ENCODE assay signal across 12 mouse cellular contexts in the genomic region with DNA sequence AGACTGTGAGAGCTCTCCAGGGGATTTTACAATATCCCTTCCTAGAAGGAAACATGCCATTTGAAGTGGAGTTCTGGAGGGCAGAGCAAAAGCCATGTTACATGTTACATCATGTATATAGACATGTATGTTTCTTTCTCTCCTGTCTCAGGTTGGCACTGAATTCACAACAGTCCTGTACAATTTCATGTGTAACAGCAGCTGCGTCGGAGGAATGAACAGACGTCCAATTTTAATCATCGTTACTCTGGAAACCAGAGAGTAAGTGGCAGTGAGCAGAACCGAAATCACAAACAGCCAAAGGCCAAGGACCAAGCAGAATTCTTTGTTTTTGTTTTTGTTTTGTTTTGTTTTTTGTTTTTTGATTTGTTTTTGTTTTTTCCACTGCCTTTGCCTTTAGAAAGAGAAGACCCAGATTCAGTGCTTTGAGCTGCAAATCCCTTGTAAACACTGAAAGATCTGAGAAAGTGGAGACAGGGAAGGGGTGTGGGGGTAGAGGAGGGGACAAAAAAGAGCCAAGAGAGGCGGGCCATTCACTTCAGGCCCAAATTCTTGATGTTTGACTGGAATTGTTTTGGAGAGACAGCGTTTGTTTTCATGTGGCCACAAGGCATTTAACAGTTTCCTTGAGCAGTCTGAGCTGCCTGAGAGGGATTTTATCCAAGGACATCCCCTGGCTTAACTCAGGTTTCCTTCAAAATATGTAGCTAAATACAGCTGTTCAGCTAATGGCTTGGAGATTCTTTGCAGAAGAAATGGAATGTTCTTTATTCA.
DNase-seq lines count a peak whose midpoint lies in the region; ATAC-seq and TF ChIP-seq lines count a peak whose summit lies in the region.
"Had no signal": no experiment of that assay in that cellular context is flagged by ENCODE, and none has a peak within 500 bp of the region (broad histone marks: within the 10 kb centered on the region; RNA-seq: fewer than 3 reads in every experiment).

No protein-coding gene starts in this region.

- H3K27ac ChIP-seq in forebrain, embryonic 16.5 days (ENCODE audit: low read length), result no peak overlapping the region
- H3K27ac ChIP-seq in forebrain, embryonic 15.5 days (replicated peaks), result no peak overlapping the region
- H3K27ac ChIP-seq in layer of hippocampus, adult 2 months, result peak overlapping the region; percentile 83
- H3K27ac ChIP-seq in embryonic facial prominence, embryonic 12.5 days, result no peak overlapping the region
- H3K27ac ChIP-seq in lung, postnatal 0 days (ENCODE audit: low read length), result no peak overlapping the region
- H3K27ac ChIP-seq: hindbrain, embryonic 10.5 days; liver, embryonic 15.5 days had no signal

- H3K9ac ChIP-seq in forebrain, embryonic 16.5 days (replicated peaks; ENCODE audit: low read depth, low read length), result no peak overlapping the region
- H3K9ac ChIP-seq in forebrain, embryonic 15.5 days (replicated peaks), result no peak overlapping the region
- no peak overlapping the region for H3K9ac ChIP-seq in embryonic facial prominence, embryonic 12.5 days
- H3K9ac ChIP-seq in lung, postnatal 0 days (replicated peaks; ENCODE audit: low read depth), result no peak overlapping the region
- H3K9ac ChIP-seq: liver, embryonic 15.5 days had no signal

- no peak overlapping the region for H3K4me3 ChIP-seq in forebrain, embryonic 16.5 days (replicated peaks; ENCODE audit: low read length)
- H3K4me3 ChIP-seq in forebrain, embryonic 15.5 days, result no peak overlapping the region
- no peak overlapping the region for H3K4me3 ChIP-seq in layer of hippocampus, adult 2 months
- no peak overlapping the region for H3K4me3 ChIP-seq in embryonic facial prominence, embryonic 12.5 days
- no peak overlapping the region for H3K4me3 ChIP-seq in lung, postnatal 0 days (ENCODE audit: low read depth, low read length)
- H3K4me3 ChIP-seq: hindbrain, embryonic 10.5 days; liver, embryonic 15.5 days had no signal

- no peak overlapping the region for H3K4me2 ChIP-seq in forebrain, embryonic 16.5 days (ENCODE audit: low read length)
- H3K4me2 ChIP-seq in forebrain, embryonic 15.5 days (replicated peaks), result no peak overlapping the region
- H3K4me2 ChIP-seq in embryonic facial prominence, embryonic 12.5 days (replicated peaks), result no peak overlapping the region
- H3K4me2 ChIP-seq in lung, postnatal 0 days (replicated peaks; ENCODE audit: low read depth, low read length), result no peak overlapping the region
- H3K4me2 ChIP-seq: liver, embryonic 15.5 days had no signal

- no peak for TF ChIP-seq EP300 in lung, postnatal 0 days (IDR thresholded peaks at IDR 0.05)

- peak; percentile 38; the same call in 1 of the 2 replicates for ATAC-seq in forebrain, embryonic 16.5 days
- ATAC-seq in forebrain, embryonic 15.5 days (replicated peaks), result no peak
- 0 out of 2 replicates have a peak, but pooled peaks have one; percentile 41 for ATAC-seq in embryonic facial prominence, embryonic 12.5 days (ENCODE audit: insufficient number of reproducible peaks, insufficient read depth, low FRiP score, low TSS enrichment)
- ATAC-seq in lung, postnatal 0 days, result peak; percentile 46
- ATAC-seq in granulocyte monocyte progenitor cell, adult 5-6 weeks (replicated peaks; ENCODE audit: poor library complexity, severe bottlenecking), result no peak
- ATAC-seq: midbrain, embryonic 16.5 days had no signal

- H3K27me3 ChIP-seq in forebrain, embryonic 16.5 days (replicated peaks; ENCODE audit: control insufficient read depth, insufficient read depth, low read length), result no peaks in the 10 kb centered on the region
- no peaks in the 10 kb centered on the region for H3K27me3 ChIP-seq in forebrain, embryonic 15.5 days
- no peaks in the 10 kb centered on the region for H3K27me3 ChIP-seq in embryonic facial prominence, embryonic 12.5 days
- no peaks in the 10 kb centered on the region for H3K27me3 ChIP-seq in lung, postnatal 0 days (replicated peaks; ENCODE audit: insufficient read depth, low read length)
- H3K27me3 ChIP-seq: liver, embryonic 15.5 days had no signal

- no peaks in the 10 kb centered on the region for H3K9me3 ChIP-seq in forebrain, embryonic 16.5 days (ENCODE audit: control insufficient read depth, low read length)
- H3K9me3 ChIP-seq in forebrain, embryonic 15.5 days, result no peaks in the 10 kb centered on the region
- no peaks in the 10 kb centered on the region for H3K9me3 ChIP-seq in embryonic facial prominence, embryonic 12.5 days
- H3K9me3 ChIP-seq in lung, postnatal 0 days (ENCODE audit: low read length), result no peaks in the 10 kb centered on the region
- H3K9me3 ChIP-seq: hindbrain, embryonic 10.5 days; liver, embryonic 15.5 days had no signal

- 25% methylated on average over 7 of the region's 7 CpGs for WGBS in forebrain, embryonic 16.5 days
- 24% methylated on average over 7 of the region's 7 CpGs for WGBS in forebrain, embryonic 15.5 days
- 42% methylated on average over 7 of the region's 7 CpGs for WGBS in embryonic facial prominence, embryonic 12.5 days
- WGBS in lung, postnatal 0 days, result 54% methylated on average over 7 of the region's 7 CpGs

- DNase-seq in layer of hippocampus, adult 2 months (ENCODE audit: low spot score in 2 of 2), result peak; percentile 18 to 52
- DNase-seq in layer of hippocampus, postnatal 25 days (ENCODE audit: extremely low spot score in 1 of 2, low spot score in 1 of 2), result no peak
- peak; percentile 55 for DNase-seq in lung, postnatal 0 days (ENCODE audit: low spot score)
- DNase-seq in spleen, adult 12 weeks (ENCODE audit: low spot score), result no peak
- DNase-seq: cerebellum, postnatal 36 days had no signal

- H3K4me1 ChIP-seq in forebrain, embryonic 16.5 days (replicated peaks; ENCODE audit: control insufficient read depth, insufficient read depth, low read length), result peaks cover 5% of the 10 kb centered on the region
- peaks cover 10% of the 10 kb centered on the region for H3K4me1 ChIP-seq in forebrain, embryonic 15.5 days
- H3K4me1 ChIP-seq in embryonic facial prominence, embryonic 12.5 days, result 0 out of 2 replicates have a peak, but pooled peaks cover 8% of the 10 kb centered on the region
- no peaks in the 10 kb centered on the region for H3K4me1 ChIP-seq in lung, postnatal 0 days (ENCODE audit: insufficient read depth, low read depth, low read length)
- H3K4me1 ChIP-seq: liver, embryonic 15.5 days had no signal

- no peaks in the 10 kb centered on the region for H3K36me3 ChIP-seq in forebrain, embryonic 16.5 days (ENCODE audit: control insufficient read depth, insufficient read depth)
- no peaks in the 10 kb centered on the region for H3K36me3 ChIP-seq in forebrain, embryonic 15.5 days
- H3K36me3 ChIP-seq in embryonic facial prominence, embryonic 12.5 days, result no peaks in the 10 kb centered on the region
- H3K36me3 ChIP-seq in lung, postnatal 0 days (ENCODE audit: insufficient read depth, low read length), result no peaks in the 10 kb centered on the region
- H3K36me3 ChIP-seq: hindbrain, embryonic 10.5 days; liver, embryonic 15.5 days had no signal

- TF ChIP-seq CTCF in layer of hippocampus, adult 2 months (conservative IDR thresholded peaks at IDR 0.05), result no peak
- TF ChIP-seq CTCF in lung, postnatal 0 days (IDR thresholded peaks at IDR 0.05), result no peak

Comparison
In these comparisons a context has a peak if more than half of its experiments do, and no peak if none do; other contexts are left out.
1. ATAC-seq: peak in forebrain, embryonic 16.5 days (single experiment), embryonic facial prominence, embryonic 12.5 days (single experiment) and lung, postnatal 0 days (single experiment); none in forebrain, embryonic 15.5 days (single experiment) and granulocyte monocyte progenitor cell, adult 5-6 weeks (single experiment).
2. DNase-seq: peak in layer of hippocampus, adult 2 months (2 of 2) and lung, postnatal 0 days (single experiment); none in layer of hippocampus, postnatal 25 days (0 of 2) and spleen, adult 12 weeks (single experiment).